Mouse (Mus musculus) embryonic facial prominence, embryonic 14.5 days (tissue): ENCODE results near the gene Tha1. TPM values are rescaled to one million over a fixed set of nuclear protein-coding genes. Genes with fewer than 3 reads are reported as not detected.

ENCODE experiments used
- ATAC-seq: fragments of 200-750 bp; cut with Nextera tagmentation; 2 replicates; pipeline ENCODE4 v1.8.0; 2017; ENCODE audit warnings: low read depth, moderate number of reproducible peaks, moderate TSS enrichment
- DNase-seq: peaks from one replicate; pipeline ENCODE4 v3.0.0-alpha.2; 2015; ENCODE audit warnings: low spot score
- H3K27ac ChIP-seq: fragments of 300-500 bp; sonication (generic); replicated peaks from 2 replicates; pipeline ENCODE4 v1.5.1; 2014; ENCODE audit warnings: low read depth, mild to moderate bottlenecking, low read length, moderate library complexity
- H3K27me3 ChIP-seq: fragments of 300-500 bp; sonication (generic); replicated peaks from 2 replicates; pipeline ENCODE4 v1.6.1; 2014; ENCODE audit warnings: low read length; ENCODE audit not compliant: control insufficient read depth, insufficient read depth
- H3K36me3 ChIP-seq: fragments of 300-500 bp; sonication (generic); 2 replicates; pipeline ENCODE4 v1.6.1; 2014; ENCODE audit warnings: low read length, mixed read lengths; ENCODE audit not compliant: control insufficient read depth, insufficient read depth
- H3K4me1 ChIP-seq: fragments of 300-500 bp; sonication (generic); 2 replicates; pipeline ENCODE4 v1.6.1; 2014; ENCODE audit warnings: antibody characterized with exemption, low read length; ENCODE audit not compliant: control insufficient read depth, insufficient read depth
- H3K4me2 ChIP-seq: fragments of 300-500 bp; sonication (generic); 2 replicates; pipeline ENCODE4 v1.6.1; 2014; ENCODE audit warnings: low read depth, mild to moderate bottlenecking, low read length, moderate library complexity, mixed read lengths
- H3K4me3 ChIP-seq: fragments of 300-500 bp; sonication (generic); 2 replicates; pipeline ENCODE4 v1.5.1; 2014; ENCODE audit warnings: low read depth, mild to moderate bottlenecking, low read length
- H3K9ac ChIP-seq: fragments of 300-500 bp; sonication (generic); 2 replicates; pipeline ENCODE4 v1.6.1; 2014; ENCODE audit warnings: low read depth, mild to moderate bottlenecking, low read length, moderate library complexity, mixed read lengths
- H3K9me3 ChIP-seq: fragments of 300-500 bp; sonication (generic); 2 replicates; pipeline ENCODE4 v1.6.1; 2016; ENCODE audit warnings: low read length; ENCODE audit not compliant: control insufficient read depth
- WGBS: fragments of 180-500 bp; shearing (Covaris S2); extraction: QIAGEN DNeasy Blood & Tissue Kit; methylation state at CpG from one replicate; pipeline ENCODE4 v1.1.7; 2014; 5-methylcytosine and 5-hydroxymethylcytosine counted together
- polyA plus RNA-seq: library from polyadenylated mRNA; unstranded; fragments of >200 nt; fragmentation: Nextera tagmentation; extraction: Ambion mirVana; gene quantifications from 2 replicates; pipeline ENCODE4 v1.2.1, GENCODE M21; 2014

Gene Tha1
- polyA plus RNA-seq, 1 experiment from 2014 or later = 4.2 TPM

- Histone ChIP-seq H3K4me2 (peak within 1 kb of the TSS; percentile 89), H3K27ac (peak within 1 kb of the TSS; percentile 96), H3K27me3 (no peaks in the 10 kb centered on the region), H3K4me3 (peak within 1 kb of the TSS; percentile 58), H3K36me3 (peaks cover 23% of the 10 kb centered on the region), H3K9ac (peak within 1 kb of the TSS; percentile 77), H3K9me3 (no peaks in the 10 kb centered on the region), H3K4me1 (peaks cover 17% of the 10 kb centered on the region)
- ATAC-seq = peak; percentile 95
- 0% methylated on average over 25 of the region's 51 CpGs for WGBS
- peak; percentile 98 for DNase-seq
Observed at GRCm38 (mm10) chr11:117848985-117849671, 24.2 kb downstream of the Tha1 start, which contains the start of gene Birc5. Gene Birc5, plus strand, starts transcription at chr11:117849251.

- peak; percentile 86 for ATAC-seq
- peak overlapping the region; percentile 89 for H3K4me2 ChIP-seq
- H3K27ac ChIP-seq = peak overlapping the region; percentile 96
- no peaks in the 10 kb centered on the region for H3K27me3 ChIP-seq
- H3K4me3 ChIP-seq = peak overlapping the region; percentile 58
- no peaks in the 10 kb centered on the region for H3K9me3 ChIP-seq
- WGBS = 4% methylated on average over 17 of the region's 19 CpGs
- peaks cover 17% of the 10 kb centered on the region for H3K36me3 ChIP-seq
- H3K9ac ChIP-seq = peak overlapping the region; percentile 77
- H3K4me1 ChIP-seq = peaks cover 17% of the 10 kb centered on the region
- no peak for DNase-seq
Observed at GRCm38 (mm10) chr11:117848271-117848984, 24.9 kb downstream of the Tha1 start.

- Histone ChIP-seq H3K27ac (peak overlapping the region; percentile 96), H3K4me2 (peak overlapping the region; percentile 89), H3K27me3 (no peaks in the 10 kb centered on the region), H3K36me3 (peaks cover 11% of the 10 kb centered on the region), H3K4me1 (peaks cover 17% of the 10 kb centered on the region), H3K4me3 (peak overlapping the region; percentile 58), H3K9ac (peak overlapping the region; percentile 77), H3K9me3 (no peaks in the 10 kb centered on the region)
- DNase-seq (no peak), ATAC-seq (no peak)
- 72% methylated on average over 7 of the region's 7 CpGs for WGBS
Observed at GRCm38 (mm10) chr11:117847593-117848215, 25.6 kb downstream of the Tha1 start.

- Histone ChIP-seq H3K9me3 (no peaks in the 10 kb centered on the region), H3K4me1 (peaks cover 17% of the 10 kb centered on the region), H3K9ac (no peak overlapping the region), H3K4me2 (no peak overlapping the region), H3K27me3 (no peaks in the 10 kb centered on the region), H3K27ac (no peak overlapping the region), H3K4me3 (no peak overlapping the region), H3K36me3 (0 out of 2 replicates have a peak, but pooled peaks cover 2% of the 10 kb centered on the region)
- 64% methylated on average over 5 of the region's 5 CpGs for WGBS
- DNase-seq (no peak), ATAC-seq (no peak)
Observed at GRCm38 (mm10) chr11:117846640-117847039, 26.6 kb downstream of the Tha1 start.

- 88% methylated on average over 2 of the region's 2 CpGs for WGBS
- ATAC-seq = no peak
Observed at GRCm38 (mm10) chr11:117845651-117846050, 27.6 kb downstream of the Tha1 start.

GRCm38 (mm10) chr11:117844997-117845396 lies 28.3 kb downstream of the Tha1 start:
- H3K4me2 ChIP-seq = no peak overlapping the region
- H3K9ac ChIP-seq = no peak overlapping the region
- H3K27ac ChIP-seq = no peak overlapping the region
- no peaks in the 10 kb centered on the region for H3K9me3 ChIP-seq
- no peaks in the 10 kb centered on the region for H3K27me3 ChIP-seq
- no peaks in the 10 kb centered on the region for H3K36me3 ChIP-seq
- H3K4me1 ChIP-seq = peaks cover 9% of the 10 kb centered on the region
- ATAC-seq = no peak
- no peak overlapping the region for H3K4me3 ChIP-seq
- 59% methylated on average over 2 of the region's 2 CpGs for WGBS
- peak; percentile 52 for DNase-seq

More at GRCm38 (mm10) chr11:117845651-117846050, 27.6 kb downstream of the Tha1 start:
- H3K27ac ChIP-seq = no peak overlapping the region
- DNase-seq = no peak
- no peaks in the 10 kb centered on the region for H3K9me3 ChIP-seq
- no peak overlapping the region for H3K9ac ChIP-seq
- no peaks in the 10 kb centered on the region for H3K36me3 ChIP-seq
- H3K4me1 ChIP-seq = peaks cover 13% of the 10 kb centered on the region
- H3K4me2 ChIP-seq = no peak overlapping the region
- H3K27me3 ChIP-seq = no peaks in the 10 kb centered on the region
- no peak overlapping the region for H3K4me3 ChIP-seq

GRCm38 (mm10) chr11:117843434-117843833 lies 29.8 kb downstream of the Tha1 start:
- Histone ChIP-seq H3K36me3 (no peaks in the 10 kb centered on the region), H3K4me2 (no peak overlapping the region), H3K4me3 (no peak overlapping the region), H3K27me3 (no peaks in the 10 kb centered on the region), H3K4me1 (peaks cover 8% of the 10 kb centered on the region), H3K9me3 (no peaks in the 10 kb centered on the region), H3K9ac (no peak overlapping the region), H3K27ac (no peak overlapping the region)
- 78% methylated on average over 2 of the region's 2 CpGs for WGBS
- DNase-seq (no peak), ATAC-seq (no peak)

- ATAC-seq (no peak), DNase-seq (no peak)
- H3K4me2 ChIP-seq = no peak overlapping the region
- no peaks in the 10 kb centered on the region for H3K27me3 ChIP-seq
- H3K4me3 ChIP-seq = no peak overlapping the region
- no peaks in the 10 kb centered on the region for H3K36me3 ChIP-seq
- no peak overlapping the region for H3K27ac ChIP-seq
- 63% methylated on average over 1 of the region's 1 CpGs for WGBS
- H3K4me1 ChIP-seq = no peaks in the 10 kb centered on the region
- H3K9me3 ChIP-seq = no peaks in the 10 kb centered on the region
- no peak overlapping the region for H3K9ac ChIP-seq
Observed at GRCm38 (mm10) chr11:117840910-117841309, 32.4 kb downstream of the Tha1 start.
